Mouse (Mus musculus) heart, embryonic 12.5 days (tissue): ENCODE results near the gene Olfr539. TPM values are rescaled to one million over a fixed set of nuclear protein-coding genes. Genes with fewer than 3 reads are reported as not detected.
"Not testable (repeated sequence)": the region's sequence is repeated elsewhere in the genome, so short reads cannot be mapped to it uniquely, and the experiment has no call there.

ENCODE experiments used
- ATAC-seq: fragments of 200-750 bp; cut with Nextera tagmentation; 2 replicates; pipeline ENCODE4 v1.8.0; 2017; ENCODE audit warnings: moderate TSS enrichment, moderate library complexity; ENCODE audit not compliant: insufficient number of reproducible peaks, low FRiP score
- H3K27ac ChIP-seq: fragments of 300-500 bp; sonication (generic); 2 replicates; pipeline ENCODE4 v1.5.1; 2016; ENCODE audit warnings: mild to moderate bottlenecking, moderate library complexity; ENCODE audit not compliant: poor library complexity, severe bottlenecking
- H3K27me3 ChIP-seq: fragments of 300-500 bp; sonication (generic); replicated peaks from 2 replicates; pipeline ENCODE4 v1.6.1; 2016; ENCODE audit warnings: mild to moderate bottlenecking, moderate library complexity
- H3K36me3 ChIP-seq: fragments of 300-500 bp; sonication (generic); 2 replicates; pipeline ENCODE4 v1.6.1; 2016; ENCODE audit warnings: mild to moderate bottlenecking, moderate library complexity
- H3K4me1 ChIP-seq: fragments of 300-500 bp; sonication (generic); replicated peaks from 2 replicates; pipeline ENCODE4 v1.6.1; 2016; ENCODE audit warnings: mild to moderate bottlenecking
- H3K4me2 ChIP-seq: fragments of 300-500 bp; sonication (generic); 2 replicates; pipeline ENCODE4 v1.6.1; 2016; ENCODE audit warnings: mild to moderate bottlenecking, moderate library complexity
- H3K4me3 ChIP-seq: fragments of 300-500 bp; sonication (generic); 2 replicates; pipeline ENCODE4 v1.5.1; 2016; ENCODE audit warnings: mild to moderate bottlenecking
- H3K9ac ChIP-seq: fragments of 300-500 bp; sonication (generic); 2 replicates; pipeline ENCODE4 v1.6.1; 2016; ENCODE audit warnings: mild to moderate bottlenecking, moderate library complexity
- H3K9me3 ChIP-seq: fragments of 300-500 bp; sonication (generic); replicated peaks from 2 replicates; pipeline ENCODE4 v1.6.1; 2016; ENCODE audit warnings: mild to moderate bottlenecking, moderate library complexity
- WGBS: fragments of 180-500 bp; shearing (Covaris S2); methylation state at CpG from one replicate; pipeline ENCODE4 v1.1.7; 2016; 5-methylcytosine and 5-hydroxymethylcytosine counted together
- polyA plus RNA-seq: library from polyadenylated mRNA; unstranded; fragments of >200 nt; fragmentation: Nextera tagmentation; extraction: Ambion mirVana; gene quantifications from 2 replicates; pipeline ENCODE4 v1.2.1, GENCODE M21; 2016

Gene Olfr539
- not detected in 2 replicates for polyA plus RNA-seq

- no peak within 1 kb of the TSS for H3K9ac ChIP-seq
- ATAC-seq: no peak
- H3K9me3 ChIP-seq: no peaks in the 10 kb centered on the region
- no peak within 1 kb of the TSS for H3K27ac ChIP-seq
- no peaks in the 10 kb centered on the region for H3K27me3 ChIP-seq
- 65% methylated on average over 4 of the region's 4 CpGs for WGBS
- no peak within 1 kb of the TSS for H3K4me2 ChIP-seq
- no peaks in the 10 kb centered on the region for H3K4me1 ChIP-seq
- no peaks in the 10 kb centered on the region for H3K36me3 ChIP-seq
- H3K4me3 ChIP-seq: no peak within 1 kb of the TSS
These were observed at the start of gene Olfr539 for GRCm38 (mm10) chr7:140659630-140660029. Gene Olfr539, plus strand, starts transcription at chr7:140659930.

- not testable (repeated sequence) for H3K27ac ChIP-seq, H3K27me3 ChIP-seq, H3K4me3 ChIP-seq, H3K36me3 ChIP-seq, H3K9ac ChIP-seq, H3K4me1 ChIP-seq, H3K4me2 ChIP-seq, H3K9me3 ChIP-seq, ATAC-seq
- 74% methylated on average over 3 of the region's 3 CpGs for WGBS
These were observed 31.1 kb upstream of the Olfr539 start, which contains the start of gene Olfr61 for GRCm38 (mm10) chr7:140628670-140629069. Gene Olfr61, plus strand, starts transcription at chr7:140628970.

DNA sequence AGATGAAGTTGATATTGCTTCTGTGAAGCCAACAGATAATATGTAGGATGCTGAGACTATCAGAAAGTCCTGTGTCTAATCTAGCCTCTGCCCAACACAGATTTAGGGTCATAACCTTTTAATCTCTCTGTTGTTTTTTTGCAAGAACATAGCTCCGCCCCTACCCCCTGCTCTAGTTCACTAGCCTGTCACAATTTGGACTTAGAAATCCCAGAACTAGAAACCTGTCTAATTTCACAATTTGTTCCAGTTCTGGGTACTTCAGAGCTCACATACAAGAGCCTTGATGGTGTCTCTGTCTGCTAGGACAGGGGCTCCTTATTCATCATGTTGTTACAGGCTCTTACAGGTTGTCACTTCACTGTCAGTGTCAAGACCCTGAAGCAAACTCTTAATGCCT, 29.2 kb upstream of the Olfr539 start:
- WGBS: 67% methylated on average over 1 of the region's 1 CpGs
- no peak for ATAC-seq
- Histone ChIP-seq H3K9ac (no peak overlapping the region), H3K9me3 (no peaks in the 10 kb centered on the region; the same call in 1 of the 2 replicates), H3K4me2 (no peak overlapping the region), H3K27me3 (no peaks in the 10 kb centered on the region), H3K4me1 (no peaks in the 10 kb centered on the region), H3K36me3 (no peaks in the 10 kb centered on the region), H3K27ac (no peak overlapping the region), H3K4me3 (no peak overlapping the region)

DNA sequence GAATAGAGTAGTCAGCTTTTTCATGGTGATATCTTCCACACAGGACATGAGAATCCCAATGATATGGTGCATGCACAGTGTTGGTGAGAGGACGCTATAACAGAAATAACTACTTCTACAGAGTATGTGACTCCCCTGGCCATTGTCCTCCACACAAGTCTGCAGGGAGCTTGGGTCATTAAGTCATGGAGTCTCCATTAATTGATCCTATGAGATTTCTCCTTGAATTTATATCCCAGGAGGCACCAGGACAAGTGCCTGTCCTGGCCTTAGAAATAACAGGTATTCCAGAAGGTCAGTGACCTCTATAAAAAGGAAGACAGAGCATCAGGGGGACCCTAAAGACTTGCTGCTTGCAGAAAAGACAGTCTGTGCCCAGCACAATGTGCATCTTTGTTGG, 13.6 kb upstream of the Olfr539 start, which contains the start of gene Olfr53:
Gene Olfr53 (plus strand): TSS at position 301 of the 400 bp plus-strand sequence.
- WGBS: 66% methylated on average over 1 of the region's 1 CpGs
- Histone ChIP-seq H3K36me3 (no peaks in the 10 kb centered on the region), H3K4me3 (no peak within 1 kb of the TSS), H3K27ac (no peak within 1 kb of the TSS), H3K9ac (no peak within 1 kb of the TSS), H3K9me3 (0 out of 2 replicates have a peak, but pooled peaks cover 2% of the 10 kb centered on the region), H3K4me1 (no peaks in the 10 kb centered on the region), H3K4me2 (no peak within 1 kb of the TSS), H3K27me3 (no peaks in the 10 kb centered on the region)
- ATAC-seq: no peak

DNA sequence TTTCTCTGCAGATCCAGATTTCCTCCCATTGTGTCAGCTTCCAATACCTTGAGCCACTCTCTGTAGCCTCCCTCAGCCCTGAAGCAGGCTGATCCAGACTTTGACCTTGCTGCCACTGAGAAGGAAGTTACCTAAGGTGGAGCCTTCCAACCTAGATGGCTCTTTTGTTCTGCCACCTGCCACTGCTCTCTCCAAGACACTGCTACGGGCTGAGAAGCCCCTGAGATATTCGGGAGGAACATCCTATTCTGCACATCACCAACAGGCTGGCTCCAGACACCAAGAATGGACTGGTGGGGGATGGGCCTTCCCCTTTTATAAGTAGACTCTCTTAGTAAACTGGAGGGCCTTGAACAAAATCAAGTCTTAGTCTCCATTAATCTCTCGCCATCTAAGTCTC, 11.0 kb downstream of the Olfr539 start:
- not testable (repeated sequence) for H3K27me3 ChIP-seq, H3K36me3 ChIP-seq, H3K27ac ChIP-seq, H3K9ac ChIP-seq, H3K4me2 ChIP-seq, H3K4me1 ChIP-seq, ATAC-seq, H3K4me3 ChIP-seq, H3K9me3 ChIP-seq
- 75% methylated on average over 3 of the region's 3 CpGs for WGBS

GRCm38 (mm10) chr7:140675863-140676262, 16.1 kb downstream of the Olfr539 start:
- WGBS: 5% methylated on average over 6 of the region's 6 CpGs
- Histone ChIP-seq H3K9ac (no peak overlapping the region), H3K36me3 (no peaks in the 10 kb centered on the region), H3K4me3 (no peak overlapping the region), H3K27me3 (no peaks in the 10 kb centered on the region; the same call in 1 of the 2 replicates), H3K4me2 (peak overlapping the region; percentile 53), H3K27ac (no peak overlapping the region), H3K9me3 (peaks cover 7% of the 10 kb centered on the region), H3K4me1 (0 out of 2 replicates have a peak, but pooled peaks cover 5% of the 10 kb centered on the region)
- ATAC-seq: peak; percentile 66; the same call in 1 of the 2 replicates

DNA sequence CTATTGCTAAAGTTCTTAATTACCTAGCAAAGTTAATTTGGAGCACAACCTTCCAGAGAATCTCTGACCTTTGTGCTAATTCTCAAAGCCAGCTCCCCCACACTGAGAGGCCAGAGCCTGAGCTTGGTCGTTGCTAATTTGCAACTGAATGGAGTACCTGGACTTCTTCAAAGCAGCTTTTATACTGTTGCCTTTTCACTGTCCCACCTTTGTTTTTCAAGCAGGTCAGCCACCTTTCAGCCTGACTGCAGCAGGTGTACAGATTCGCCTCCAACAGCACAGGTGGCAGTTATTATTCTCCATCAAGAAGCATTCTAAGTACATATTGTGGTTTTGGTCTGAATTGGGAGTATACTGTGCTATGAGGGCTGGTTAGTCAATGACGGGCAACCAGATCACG, 19.9 kb downstream of the Olfr539 start:
- ATAC-seq, H3K9me3 ChIP-seq, H3K36me3 ChIP-seq, H3K4me3 ChIP-seq, H3K9ac ChIP-seq, H3K27me3 ChIP-seq, H3K27ac ChIP-seq, H3K4me2 ChIP-seq, H3K4me1 ChIP-seq: not testable (repeated sequence)
- WGBS: 62% methylated on average over 4 of the region's 4 CpGs

DNA sequence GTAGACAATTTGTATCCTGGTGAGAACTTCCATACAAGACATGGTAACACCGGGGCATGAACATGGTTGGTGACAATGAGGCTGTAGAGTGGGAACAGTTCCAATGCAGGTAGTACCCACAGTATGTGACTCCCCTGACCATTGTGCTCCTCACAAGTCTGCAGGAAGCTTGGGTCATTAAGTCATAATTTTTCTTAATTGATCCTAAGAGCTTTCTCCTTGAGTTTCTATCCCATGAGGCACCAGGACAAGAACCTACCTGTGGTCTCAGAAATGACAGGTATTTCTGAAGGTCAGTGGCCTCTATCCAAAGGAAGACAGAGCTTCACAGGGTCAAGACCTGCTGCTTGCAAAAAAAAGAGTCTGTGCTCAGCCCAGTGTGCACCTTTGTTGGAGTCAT, 21.9 kb downstream of the Olfr539 start, which contains the start of gene Olfr45:
Gene Olfr45 (plus strand): TSS at position 301 of the 400 bp plus-strand sequence.
- Histone ChIP-seq H3K27ac (no peak within 1 kb of the TSS), H3K4me1 (no peaks in the 10 kb centered on the region), H3K4me3 (no peak within 1 kb of the TSS), H3K4me2 (no peak within 1 kb of the TSS), H3K9ac (no peak within 1 kb of the TSS), H3K27me3 (no peaks in the 10 kb centered on the region), H3K36me3 (no peaks in the 10 kb centered on the region), H3K9me3 (peaks cover 5% of the 10 kb centered on the region)
- no peak for ATAC-seq
- whole genome bisulfite sequencing: 77% methylated on average over 1 of the region's 1 CpGs

GRCm38 (mm10) chr7:140696967-140697366, 37.2 kb downstream of the Olfr539 start, which contains the start of gene Olfr541:
Gene Olfr541, plus strand, starts transcription at chr7:140697267.
- no peaks in the 10 kb centered on the region for H3K9me3 ChIP-seq
- H3K4me1 ChIP-seq: no peaks in the 10 kb centered on the region
- H3K27ac ChIP-seq: no peak within 1 kb of the TSS
- H3K27me3 ChIP-seq: no peaks in the 10 kb centered on the region
- ATAC-seq: no peak
- no peaks in the 10 kb centered on the region for H3K36me3 ChIP-seq
- no peak within 1 kb of the TSS for H3K9ac ChIP-seq
- no peak within 1 kb of the TSS for H3K4me2 ChIP-seq
- no peak within 1 kb of the TSS for H3K4me3 ChIP-seq

DNA sequence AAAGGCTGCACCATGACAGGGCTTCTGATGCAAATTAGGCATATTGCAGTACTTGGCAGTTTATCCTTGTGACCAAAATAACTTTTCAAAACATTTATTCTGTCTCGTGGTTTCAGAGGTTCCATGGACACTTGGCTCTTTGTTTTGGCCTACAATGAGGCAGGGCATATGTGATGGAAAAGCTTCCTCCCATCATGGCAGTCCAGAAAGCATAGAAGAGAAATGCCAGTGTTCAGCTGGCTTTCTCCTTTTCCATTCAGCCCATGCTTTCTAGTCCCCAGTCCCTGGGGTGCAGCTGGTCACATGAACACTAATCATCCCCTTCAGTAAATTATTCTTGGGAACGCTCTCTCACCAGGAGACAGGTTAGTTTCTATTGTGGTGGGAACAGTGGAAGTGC, 46.6 kb downstream of the Olfr539 start:
- H3K4me2 ChIP-seq: no peak overlapping the region
- no peak overlapping the region for H3K4me3 ChIP-seq
- WGBS: 66% methylated on average over 2 of the region's 2 CpGs
- H3K9ac ChIP-seq: no peak overlapping the region
- no peaks in the 10 kb centered on the region for H3K4me1 ChIP-seq
- H3K36me3 ChIP-seq: no peaks in the 10 kb centered on the region
- no peaks in the 10 kb centered on the region for H3K27me3 ChIP-seq
- ATAC-seq: no peak
- no peak overlapping the region for H3K27ac ChIP-seq
- H3K9me3 ChIP-seq: no peaks in the 10 kb centered on the region

- H3K4me3 ChIP-seq: no peak overlapping the region
- no peak overlapping the region for H3K27ac ChIP-seq
- ATAC-seq: no peak
- H3K4me1 ChIP-seq: no peaks in the 10 kb centered on the region
- H3K4me2 ChIP-seq: no peak overlapping the region
- no peak overlapping the region for H3K9ac ChIP-seq
- no peaks in the 10 kb centered on the region for H3K27me3 ChIP-seq
- H3K9me3 ChIP-seq: no peaks in the 10 kb centered on the region
- H3K36me3 ChIP-seq: no peaks in the 10 kb centered on the region
- 73% methylated on average over 6 of the region's 6 CpGs for WGBS
These were observed 48.0 kb downstream of the Olfr539 start for GRCm38 (mm10) chr7:140707536-140708284.
